Mouse (Mus musculus) layer of hippocampus, adult 9-10 months (tissue): ENCODE measurements at regions not wholly inside any gene's neighbourhood (a gene's known extent, or its start where the extent isn't known, plus 50 kb on each side); places are given as distances from the start of the nearest gene placed in this dataset.

Experiments used
- DNase-seq: peaks from one replicate; pipeline ENCODE4 v3.0.0; 2022; ENCODE audit warnings: low spot score

GRCm38 (mm10) chr1:77933095-77933766 is 263.7 kb downstream of the Pax3 start:
- no peak for DNase-seq

DNA sequence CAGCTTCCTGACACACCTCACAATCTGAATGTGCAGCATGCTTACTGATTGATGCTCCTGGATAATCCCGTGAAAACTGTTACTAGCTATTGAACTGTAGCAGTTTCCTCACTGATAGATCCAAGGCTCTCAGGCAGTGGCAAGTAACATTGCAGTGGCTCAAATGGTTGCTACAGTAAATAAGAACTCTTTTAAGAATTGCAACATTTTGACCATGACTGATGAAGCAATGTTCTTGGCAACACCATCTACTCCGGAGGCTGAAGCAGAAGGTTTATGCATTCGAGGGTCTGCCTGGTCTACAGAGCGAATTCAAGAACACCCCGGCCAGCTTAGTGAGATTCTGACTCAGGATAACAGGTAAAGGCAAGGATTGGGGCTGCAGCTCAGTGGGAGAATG is 264.7 kb downstream of the Pax3 start:
- no peak for DNase-seq

DNA sequence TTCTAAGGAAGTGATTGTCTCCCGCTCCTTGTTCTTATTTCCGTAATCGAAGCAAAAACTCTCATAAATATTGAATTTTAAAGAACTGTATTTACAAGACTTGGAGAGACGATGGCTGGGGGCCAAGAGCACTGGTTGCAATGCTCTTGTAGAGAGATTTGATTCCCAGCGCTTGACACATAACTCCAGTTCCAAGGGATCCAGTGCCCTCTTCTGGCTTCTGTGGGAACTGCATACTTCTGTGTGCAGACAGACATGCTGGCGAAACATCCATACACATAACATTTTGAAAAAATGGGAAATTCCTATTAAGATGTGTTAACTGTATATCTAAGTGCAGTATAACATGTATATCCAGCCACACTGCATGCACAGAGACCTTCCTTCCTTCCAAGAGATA is 266.3 kb downstream of the Pax3 start:
- DNase-seq = no peak

- DNase-seq = no peak
Measured at GRCm38 (mm10) chr1:77929552-77929951, 267.4 kb downstream of the Pax3 start.

- no peak for DNase-seq
Measured at GRCm38 (mm10) chr1:77926146-77926545, 270.8 kb downstream of the Pax3 start.

DNA sequence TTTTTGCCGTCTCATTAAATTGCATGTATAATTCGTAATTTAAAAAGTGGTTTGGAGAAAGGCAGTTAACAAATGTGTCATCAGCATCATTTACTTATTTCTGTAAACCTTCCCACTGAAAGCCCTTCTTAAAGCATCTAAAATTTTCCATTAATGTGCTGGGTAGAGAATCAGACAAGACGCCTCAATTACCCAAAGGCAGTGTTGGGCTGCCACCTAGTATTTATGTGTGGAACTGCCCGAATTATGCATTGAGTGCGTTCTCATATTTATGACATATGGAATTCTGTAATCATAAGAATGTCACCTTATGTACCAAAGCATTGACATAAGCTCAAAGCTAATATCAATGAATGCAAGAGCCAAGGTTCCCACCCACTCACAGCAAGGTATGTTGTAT is 300.7 kb downstream of the Pax3 start:
- DNase-seq = peak; percentile 36

- no peak for DNase-seq
Measured at GRCm38 (mm10) chr1:77879026-77879425, 317.9 kb downstream of the Pax3 start.

- DNase-seq = no peak
Measured at GRCm38 (mm10) chr1:77870125-77870524, 326.8 kb downstream of the Pax3 start.

- no peak for DNase-seq
Measured at GRCm38 (mm10) chr1:77869174-77869573, 327.8 kb downstream of the Pax3 start.

- no peak for DNase-seq
Measured at GRCm38 (mm10) chr1:77859931-77860330, 337.0 kb downstream of the Pax3 start.

- no peak for DNase-seq
Measured at GRCm38 (mm10) chr1:77854366-77854765, 339.5 kb upstream of the Epha4 start.

DNA sequence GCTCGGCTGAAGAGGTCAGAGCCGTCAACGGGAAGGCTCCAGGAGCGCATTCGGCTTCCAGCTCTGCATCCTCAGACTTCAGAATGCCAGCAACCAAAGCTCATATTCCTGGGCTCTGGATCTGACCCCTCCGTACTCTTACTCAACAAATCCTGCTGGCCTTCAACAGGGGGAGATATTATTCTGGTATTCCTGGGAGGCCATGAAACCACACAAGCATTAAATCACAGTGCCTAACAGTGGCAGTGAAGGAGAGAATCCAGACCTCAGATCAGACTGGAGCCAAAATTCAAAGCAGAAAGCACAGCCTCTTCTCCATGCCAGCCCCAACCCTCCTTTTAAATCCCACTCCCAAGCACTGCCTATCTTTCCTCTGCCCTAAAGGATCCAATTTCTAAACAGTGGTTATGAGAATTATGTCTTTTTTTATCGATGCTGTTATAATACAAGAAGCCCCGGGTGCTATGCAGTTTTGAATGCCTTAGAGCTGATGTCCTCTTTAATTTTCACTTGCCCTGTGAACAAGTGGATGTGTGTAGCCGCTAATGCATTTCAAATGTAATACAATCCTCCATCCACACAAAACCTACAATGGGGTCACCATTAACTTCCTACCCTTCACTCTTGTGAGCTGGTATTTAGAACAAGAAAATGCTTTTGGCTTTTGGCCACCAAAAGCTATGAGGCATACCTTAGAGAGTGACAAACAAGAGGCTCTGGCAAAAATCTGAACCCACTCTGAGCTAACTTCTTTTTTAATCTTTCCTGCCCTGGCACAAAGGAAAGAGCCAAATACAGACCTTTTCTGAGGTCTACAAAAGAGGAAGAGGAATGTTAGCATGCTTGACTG is 333.1 kb upstream of the Epha4 start:
- DNase-seq = no peak

GRCm38 (mm10) chr1:77846039-77846727 is 331.3 kb upstream of the Epha4 start:
- DNase-seq = no peak

DNA sequence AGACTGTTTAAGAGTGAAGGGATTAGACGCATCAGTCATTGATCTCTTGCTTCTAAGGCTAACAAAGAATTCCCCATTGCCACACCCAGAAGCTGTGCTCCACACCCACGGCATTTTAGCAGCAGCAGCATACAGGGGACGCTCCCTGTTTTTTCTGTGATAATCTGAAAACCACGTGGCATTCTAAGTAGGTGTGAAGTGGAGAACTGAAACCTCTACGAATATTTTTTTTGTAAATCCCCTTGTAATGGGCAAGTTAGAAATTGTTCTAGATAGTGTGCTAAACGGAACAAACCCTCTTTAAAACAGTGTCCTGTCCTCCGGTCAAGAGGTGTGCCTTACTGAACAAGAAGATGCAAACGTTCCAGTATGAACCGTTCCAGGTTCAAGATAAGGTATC is 325.8 kb upstream of the Epha4 start:
- no peak for DNase-seq

GRCm38 (mm10) chr1:77832174-77832573 is 317.3 kb upstream of the Epha4 start:
- DNase-seq = no peak

DNA sequence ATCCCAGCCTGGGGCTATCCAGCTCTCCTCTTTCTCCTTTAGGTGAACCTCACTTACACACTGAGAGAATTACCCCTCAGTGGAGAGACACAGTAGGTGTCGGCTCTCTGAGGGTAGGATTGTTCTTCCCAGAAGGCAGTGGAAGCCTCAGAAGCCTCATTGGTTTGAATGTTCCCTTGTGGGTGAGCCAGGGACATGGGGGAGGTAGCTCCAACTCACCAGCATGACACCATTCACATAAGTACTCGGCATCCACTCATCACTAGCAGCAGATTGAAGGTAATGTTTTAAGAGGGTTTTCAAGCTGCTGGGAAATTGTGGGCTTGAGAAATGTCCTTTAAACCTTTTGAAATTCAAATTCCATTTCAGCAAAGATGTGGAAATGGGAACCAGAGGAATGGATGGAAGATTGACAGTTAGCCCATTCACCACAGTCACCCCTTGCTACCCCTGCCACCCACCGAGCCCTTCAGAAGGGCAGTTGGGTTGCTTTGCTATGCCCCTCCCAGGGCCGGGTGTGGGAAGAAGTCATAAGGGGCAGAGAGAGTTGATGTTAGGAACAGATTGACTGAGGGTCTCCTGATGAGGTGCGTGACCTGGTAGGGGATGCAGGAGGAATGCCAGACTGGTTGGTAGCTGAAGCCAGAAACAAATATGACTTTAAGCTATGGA is 310.0 kb upstream of the Epha4 start:
- no peak for DNase-seq

GRCm38 (mm10) chr1:77823801-77824687 is 309.2 kb upstream of the Epha4 start:
- DNase-seq = no peak

GRCm38 (mm10) chr1:77820101-77820500 is 305.2 kb upstream of the Epha4 start:
- no peak for DNase-seq

GRCm38 (mm10) chr1:77815451-77815850 is 300.6 kb upstream of the Epha4 start:
- no peak for DNase-seq

DNA sequence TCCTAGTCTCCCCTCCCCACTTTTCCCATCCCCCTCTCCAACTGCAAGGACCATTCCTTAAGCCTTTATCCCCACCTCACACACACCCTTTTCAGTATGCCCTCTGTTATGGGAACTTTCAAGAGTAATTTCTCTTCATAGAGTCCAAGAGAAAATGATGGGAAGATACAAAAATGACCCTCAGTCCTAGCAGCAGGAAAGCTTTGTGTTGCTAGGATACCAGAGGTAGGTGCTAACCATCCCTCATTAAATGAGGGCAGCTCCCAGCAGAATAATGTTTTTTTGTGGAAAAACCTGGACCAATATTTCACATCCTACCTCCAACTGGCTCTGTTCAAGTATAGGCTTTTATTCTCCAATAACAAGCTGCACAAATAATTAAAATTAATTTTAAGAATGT is 296.7 kb upstream of the Epha4 start:
- no peak for DNase-seq

DNA sequence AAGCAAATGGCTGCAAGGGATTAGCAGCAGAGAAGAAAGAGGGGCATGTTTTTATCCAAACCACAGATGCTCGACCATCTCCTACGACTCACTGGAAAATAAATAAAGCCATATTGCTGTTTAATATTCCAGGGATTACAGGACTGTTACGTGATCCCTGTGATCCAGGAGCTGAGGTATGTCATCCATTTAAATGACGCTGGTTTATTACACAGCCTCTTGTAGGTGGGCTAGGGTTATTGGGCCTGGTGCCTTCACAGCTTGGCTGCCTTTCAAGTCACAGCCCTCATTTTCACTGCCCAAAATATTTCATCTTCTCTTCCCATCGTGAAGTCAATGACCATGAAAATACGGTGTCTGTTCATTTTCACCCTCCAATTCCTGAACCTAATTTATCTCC is 276.1 kb upstream of the Epha4 start:
- no peak for DNase-seq
